Mouse (Mus musculus): Measurements from ENCODE around the gene Miga2. TPM values are rescaled to one million over a fixed set of nuclear protein-coding genes. Genes with fewer than 3 reads are reported as not detected.

Miga2 gene
- polyA plus RNA-seq, 1 experiment from 2014 or later, result 16.8 TPM

GRCm38 (mm10) chr2:30377721-30378120, 13.7 kb downstream of the Miga2 start:
- no peak overlapping the region for H3K9ac ChIP-seq (ENCODE audit: low read length)
- H3K4me3 ChIP-seq (ENCODE audit: low read depth, low read length), result no peak overlapping the region
- no peak overlapping the region for H3K4me2 ChIP-seq (replicated peaks; ENCODE audit: low read depth)
- H3K27ac ChIP-seq (replicated peaks), result no peak overlapping the region
- no peaks in the 10 kb centered on the region for H3K4me1 ChIP-seq (replicated peaks; ENCODE audit: control insufficient read depth, insufficient read depth)
- H3K36me3 ChIP-seq (ENCODE audit: control insufficient read depth, insufficient read depth, low read length), result peaks cover 24% of the 10 kb centered on the region
- DNase-seq (ENCODE audit: low spot score) (no peak), ATAC-seq (ENCODE audit: low FRiP score, low TSS enrichment) (peak; percentile 13; the same call in 1 of the 2 replicates)
- no peak for TF ChIP-seq EP300 (optimal IDR thresholded peaks at IDR 0.05)
- H3K9me3 ChIP-seq (ENCODE audit: control insufficient read depth, low read length), result no peaks in the 10 kb centered on the region
- 82% methylated on average over 5 of the region's 5 CpGs for WGBS
- H3K27me3 ChIP-seq (ENCODE audit: control insufficient read depth, insufficient read depth, low read length), result no peaks in the 10 kb centered on the region

- Histone ChIP-seq H3K27ac (replicated peaks) (no peak overlapping the region), H3K4me3 (ENCODE audit: low read depth, low read length) (no peak overlapping the region), H3K9me3 (ENCODE audit: control insufficient read depth, low read length) (no peaks in the 10 kb centered on the region), H3K36me3 (ENCODE audit: control insufficient read depth, insufficient read depth, low read length) (peaks cover 22% of the 10 kb centered on the region), H3K27me3 (ENCODE audit: control insufficient read depth, insufficient read depth, low read length) (no peaks in the 10 kb centered on the region), H3K4me2 (replicated peaks; ENCODE audit: low read depth) (no peak overlapping the region), H3K4me1 (replicated peaks; ENCODE audit: control insufficient read depth, insufficient read depth) (no peaks in the 10 kb centered on the region), H3K9ac (ENCODE audit: low read length) (no peak overlapping the region)
- DNase-seq (ENCODE audit: low spot score) (no peak), ATAC-seq (ENCODE audit: low FRiP score, low TSS enrichment) (no peak)
- TF ChIP-seq CTCF (IDR thresholded peaks at IDR 0.05; ENCODE audit: low read depth) (no peak), EP300 (optimal IDR thresholded peaks at IDR 0.05) (no peak)
- WGBS, result 66% methylated on average over 7 of the region's 7 CpGs
Observed at GRCm38 (mm10) chr2:30379307-30379706, 15.3 kb downstream of the Miga2 start.

DNA sequence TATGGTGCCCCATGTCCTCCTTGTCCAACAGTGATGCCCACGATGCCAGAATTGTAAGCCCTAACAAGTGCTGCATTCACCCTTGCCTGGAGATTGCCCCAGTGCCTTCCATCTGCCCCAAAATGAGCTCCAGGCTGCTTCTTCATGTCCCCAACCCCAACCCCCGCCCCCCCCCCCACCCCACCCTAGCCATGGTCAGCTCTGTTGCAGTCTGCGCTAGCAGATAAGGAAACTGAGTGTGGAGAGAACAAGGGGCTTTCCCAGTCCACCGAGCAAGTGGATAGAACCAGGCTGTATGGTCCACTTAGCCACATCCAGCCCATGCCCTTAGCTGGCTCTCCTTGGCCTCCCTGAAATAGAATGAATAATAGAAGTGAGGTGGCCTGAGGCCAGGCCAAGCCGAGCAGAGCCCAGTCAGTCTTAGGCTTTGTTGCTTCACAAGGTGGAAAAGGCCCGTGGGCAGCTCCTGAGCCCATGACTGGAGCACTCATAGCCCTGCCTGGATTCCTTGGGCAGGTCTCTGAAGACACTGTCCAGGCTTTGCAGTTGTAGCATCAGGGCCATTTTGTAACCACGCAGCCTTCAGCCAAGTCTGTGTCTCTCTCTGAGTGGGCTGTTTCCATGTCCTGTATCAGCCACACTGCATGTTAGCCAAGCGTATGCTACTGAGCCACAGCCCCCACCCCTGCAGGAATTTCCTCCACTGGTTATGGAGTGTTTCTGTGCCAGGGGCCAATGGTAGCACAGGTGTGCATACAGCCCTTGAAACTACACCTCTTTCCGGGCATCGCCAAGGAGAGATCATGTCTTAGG, 16.7 kb downstream of the Miga2 start:
- DNase-seq (ENCODE audit: low spot score) (no peak), ATAC-seq (ENCODE audit: low FRiP score, low TSS enrichment) (no peak)
- H3K36me3 ChIP-seq (ENCODE audit: control insufficient read depth, insufficient read depth, low read length), result peaks cover 22% of the 10 kb centered on the region
- no peaks in the 10 kb centered on the region for H3K9me3 ChIP-seq (ENCODE audit: control insufficient read depth, low read length)
- TF ChIP-seq EP300 (optimal IDR thresholded peaks at IDR 0.05) (no peak), CTCF (IDR thresholded peaks at IDR 0.05; ENCODE audit: low read depth) (no peak)
- no peaks in the 10 kb centered on the region for H3K4me1 ChIP-seq (replicated peaks; ENCODE audit: control insufficient read depth, insufficient read depth)
- no peaks in the 10 kb centered on the region for H3K27me3 ChIP-seq (ENCODE audit: control insufficient read depth, insufficient read depth, low read length)
- H3K4me2 ChIP-seq (replicated peaks; ENCODE audit: low read depth), result no peak overlapping the region
- H3K27ac ChIP-seq (replicated peaks), result peak overlapping the region; percentile 61
- no peak overlapping the region for H3K9ac ChIP-seq (ENCODE audit: low read length)
- 85% methylated on average over 10 of the region's 10 CpGs for WGBS
- no peak overlapping the region for H3K4me3 ChIP-seq (ENCODE audit: low read depth, low read length)

GRCm38 (mm10) chr2:30381377-30381725, 17.3 kb downstream of the Miga2 start:
- no peak overlapping the region for H3K4me2 ChIP-seq (replicated peaks; ENCODE audit: low read depth)
- ATAC-seq (ENCODE audit: low FRiP score, low TSS enrichment) (peak; percentile 77), DNase-seq (ENCODE audit: low spot score) (no peak)
- H3K4me3 ChIP-seq (ENCODE audit: low read depth, low read length), result no peak overlapping the region
- H3K9ac ChIP-seq (ENCODE audit: low read length), result no peak overlapping the region
- H3K9me3 ChIP-seq (ENCODE audit: control insufficient read depth, low read length), result no peaks in the 10 kb centered on the region
- TF ChIP-seq CTCF (IDR thresholded peaks at IDR 0.05; ENCODE audit: low read depth) (no peak), EP300 (optimal IDR thresholded peaks at IDR 0.05) (no peak)
- H3K36me3 ChIP-seq (ENCODE audit: control insufficient read depth, insufficient read depth, low read length), result peaks cover 19% of the 10 kb centered on the region
- H3K4me1 ChIP-seq (replicated peaks; ENCODE audit: control insufficient read depth, insufficient read depth), result no peaks in the 10 kb centered on the region
- peak overlapping the region; percentile 74 for H3K27ac ChIP-seq (replicated peaks)
- H3K27me3 ChIP-seq (ENCODE audit: control insufficient read depth, insufficient read depth, low read length), result no peaks in the 10 kb centered on the region
- 73% methylated on average over 4 of the region's 4 CpGs for WGBS

GRCm38 (mm10) chr2:30384814-30385213, 20.8 kb downstream of the Miga2 start:
- Histone ChIP-seq H3K9me3 (ENCODE audit: control insufficient read depth, low read length) (no peaks in the 10 kb centered on the region), H3K36me3 (ENCODE audit: control insufficient read depth, insufficient read depth, low read length) (peaks cover 11% of the 10 kb centered on the region; the same call in 1 of the 2 replicates), H3K4me3 (ENCODE audit: low read depth, low read length) (no peak overlapping the region), H3K4me2 (replicated peaks; ENCODE audit: low read depth) (no peak overlapping the region), H3K27me3 (ENCODE audit: control insufficient read depth, insufficient read depth, low read length) (no peaks in the 10 kb centered on the region), H3K4me1 (replicated peaks; ENCODE audit: control insufficient read depth, insufficient read depth) (no peaks in the 10 kb centered on the region), H3K27ac (replicated peaks) (no peak overlapping the region), H3K9ac (ENCODE audit: low read length) (no peak overlapping the region)
- TF ChIP-seq EP300 (optimal IDR thresholded peaks at IDR 0.05), result no peak
- TF ChIP-seq CTCF (IDR thresholded peaks at IDR 0.05; ENCODE audit: low read depth), result no peak
- WGBS, result 73% methylated on average over 5 of the region's 5 CpGs
- DNase-seq (ENCODE audit: low spot score) (no peak), ATAC-seq (ENCODE audit: low FRiP score, low TSS enrichment) (no peak)

GRCm38 (mm10) chr2:30385591-30385990, 21.6 kb downstream of the Miga2 start:
- Histone ChIP-seq H3K4me3 (ENCODE audit: low read depth, low read length) (no peak overlapping the region), H3K27ac (replicated peaks) (no peak overlapping the region), H3K27me3 (ENCODE audit: control insufficient read depth, insufficient read depth, low read length) (no peaks in the 10 kb centered on the region), H3K4me1 (replicated peaks; ENCODE audit: control insufficient read depth, insufficient read depth) (no peaks in the 10 kb centered on the region), H3K9me3 (ENCODE audit: control insufficient read depth, low read length) (no peaks in the 10 kb centered on the region), H3K9ac (ENCODE audit: low read length) (no peak overlapping the region), H3K36me3 (ENCODE audit: control insufficient read depth, insufficient read depth, low read length) (peaks cover 11% of the 10 kb centered on the region; the same call in 1 of the 2 replicates), H3K4me2 (replicated peaks; ENCODE audit: low read depth) (no peak overlapping the region)
- TF ChIP-seq CTCF (IDR thresholded peaks at IDR 0.05; ENCODE audit: low read depth) (no peak), EP300 (optimal IDR thresholded peaks at IDR 0.05) (no peak)
- ATAC-seq (ENCODE audit: low FRiP score, low TSS enrichment) (no peak), DNase-seq (ENCODE audit: low spot score) (no peak)
- WGBS, result 74% methylated on average over 4 of the region's 4 CpGs

All from stomach, postnatal 0 days (tissue).